Mouse (Mus musculus) thymus, postnatal 25 days (tissue): ENCODE measurements around the gene Fabp3.
A peak's percentile ranks its signal among the peaks of the same experiment; 100 is the strongest.

ENCODE experiments used
- DNase-seq: peaks from one replicate; pipeline ENCODE4 v3.0.0; 2022

Gene Fabp3

GRCm38 (mm10) chr4:130335867-130336266 is 27.5 kb downstream of the Fabp3 start:
- DNase-seq, result no peak

GRCm38 (mm10) chr4:130341691-130342090 is 33.3 kb downstream of the Fabp3 start:
- peak; percentile 55 for DNase-seq

- no peak for DNase-seq
These were observed 41.3 kb downstream of the Fabp3 start for GRCm38 (mm10) chr4:130349666-130350065.

GRCm38 (mm10) chr4:130350690-130351422 is 42.5 kb downstream of the Fabp3 start:
- no peak for DNase-seq

DNA sequence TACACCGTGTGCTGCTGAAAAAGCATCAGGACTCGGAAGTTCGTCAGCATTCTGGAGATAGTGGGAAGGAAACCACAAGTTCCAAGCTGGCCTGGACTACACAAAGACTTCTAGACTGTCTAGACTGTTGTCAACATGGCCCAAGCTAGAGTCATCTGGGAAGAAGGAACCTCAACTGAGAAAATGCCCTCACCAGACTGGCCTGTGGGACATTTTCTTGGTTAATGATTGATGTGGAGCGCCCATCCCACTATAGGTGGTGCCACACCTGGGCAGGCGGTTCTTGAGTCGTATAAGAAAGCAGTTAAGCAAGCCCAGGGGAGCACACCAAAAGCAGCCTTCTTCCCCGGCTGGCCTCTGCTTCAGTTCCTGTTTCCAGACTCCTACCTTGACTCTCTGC is 44.2 kb downstream of the Fabp3 start:
- no peak for DNase-seq

DNA sequence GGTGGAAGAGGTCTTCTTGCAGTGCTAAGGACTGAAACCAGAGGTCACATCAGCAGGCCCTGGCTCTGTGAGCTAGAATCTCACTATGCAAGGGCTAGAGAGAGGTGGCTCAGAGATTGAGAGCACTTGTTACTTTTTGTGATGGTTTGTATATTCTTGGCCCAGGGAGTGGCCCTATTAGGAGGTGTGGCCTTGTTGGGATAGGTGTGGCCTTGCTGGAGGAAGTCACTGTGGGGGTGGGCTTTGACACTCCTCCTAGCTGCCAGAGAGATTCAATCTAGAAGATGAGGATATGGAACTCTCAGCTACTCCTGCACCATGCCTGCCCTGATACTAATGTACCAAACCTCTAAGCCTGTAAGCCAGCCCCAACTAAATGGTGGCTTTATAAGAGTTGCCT is 49.6 kb downstream of the Fabp3 start:
- no peak for DNase-seq

DNA sequence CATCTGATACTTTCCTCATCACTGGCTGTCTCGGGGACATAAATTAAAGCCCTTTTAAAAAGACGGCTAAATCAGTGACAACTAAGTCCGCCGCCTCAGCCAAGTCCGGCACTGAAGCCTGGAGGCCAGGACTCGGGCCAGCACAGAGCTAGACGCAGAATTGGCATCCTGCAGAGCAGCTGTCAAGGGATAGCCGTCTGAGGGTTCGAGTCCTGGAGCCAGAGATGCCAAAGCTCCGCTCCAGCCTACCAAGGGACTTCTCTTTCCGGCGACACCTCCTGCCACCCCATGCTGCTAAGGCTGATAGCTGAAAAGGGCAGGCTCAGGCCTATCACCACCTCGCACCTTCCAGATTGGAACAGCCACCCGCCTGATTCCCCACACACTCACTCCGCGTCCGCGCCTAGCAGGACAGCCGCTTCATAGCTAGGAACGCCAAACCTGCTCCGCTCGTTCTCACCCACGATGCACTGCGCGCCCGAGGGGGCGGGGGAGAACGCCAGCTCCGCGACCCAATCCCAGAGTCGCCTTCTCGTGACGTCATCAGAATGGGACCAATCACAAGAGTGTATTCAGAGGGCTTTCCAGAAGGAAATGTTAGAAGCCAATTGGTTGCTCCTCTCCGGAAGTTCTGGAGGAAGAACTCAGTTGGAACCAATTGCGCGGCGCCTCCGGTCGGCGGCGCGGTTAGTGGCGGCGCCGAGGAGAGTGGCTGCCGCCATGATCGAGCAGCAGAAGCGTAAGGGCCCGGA is 51.3 kb downstream of the Fabp3 start, which contains the start of the genes Zcchc17 and Snrnp40:
TSS of gene Zcchc17 (minus strand) at position 458 of the 752 bp plus-strand sequence.
TSS of gene Snrnp40 (plus strand) at position 647 of the 752 bp plus-strand sequence.
- DNase-seq, result peak; percentile 99

- DNase-seq, result no peak
These were observed 51.8 kb downstream of the Fabp3 start for GRCm38 (mm10) chr4:130360238-130360590.
